Mouse (Mus musculus) megakaryocyte-erythroid progenitor cell, adult 5-6 weeks (primary cell): Measurements from ENCODE around the gene Tbc1d25. TPM values are rescaled to one million over a fixed set of nuclear protein-coding genes. Genes with fewer than 3 reads are reported as not detected.

ENCODE experiments used
- ATAC-seq: replicated peaks from 2 replicates; pipeline ENCODE4 v1.8.0; 2016; ENCODE audit warnings: mild to moderate bottlenecking, inconsistent platforms; ENCODE audit not compliant: severe bottlenecking, poor library complexity, low FRiP score, low TSS enrichment
- total RNA-seq, 2 experiments: library from RNA; stranded (forward) in 1 of 2; stranded (reverse) in 1 of 2; fragments of 200-1000, 215-1000 nt in 1 of 2; fragments of >200 nt in 1 of 2; fragmentation: Nextera tagmentation in 1 of 2; gene quantifications; 2 replicates each; pipeline ENCODE4 v1.2.3; 2014 to 2017

The Tbc1d25 gene
- total RNA-seq (2014; fragmentation: Nextera tagmentation), result 8.4 and 13.1 TPM in 2 replicates
- total RNA-seq (2017), result 4.8 and 6.9 TPM in 2 replicates

DNA sequence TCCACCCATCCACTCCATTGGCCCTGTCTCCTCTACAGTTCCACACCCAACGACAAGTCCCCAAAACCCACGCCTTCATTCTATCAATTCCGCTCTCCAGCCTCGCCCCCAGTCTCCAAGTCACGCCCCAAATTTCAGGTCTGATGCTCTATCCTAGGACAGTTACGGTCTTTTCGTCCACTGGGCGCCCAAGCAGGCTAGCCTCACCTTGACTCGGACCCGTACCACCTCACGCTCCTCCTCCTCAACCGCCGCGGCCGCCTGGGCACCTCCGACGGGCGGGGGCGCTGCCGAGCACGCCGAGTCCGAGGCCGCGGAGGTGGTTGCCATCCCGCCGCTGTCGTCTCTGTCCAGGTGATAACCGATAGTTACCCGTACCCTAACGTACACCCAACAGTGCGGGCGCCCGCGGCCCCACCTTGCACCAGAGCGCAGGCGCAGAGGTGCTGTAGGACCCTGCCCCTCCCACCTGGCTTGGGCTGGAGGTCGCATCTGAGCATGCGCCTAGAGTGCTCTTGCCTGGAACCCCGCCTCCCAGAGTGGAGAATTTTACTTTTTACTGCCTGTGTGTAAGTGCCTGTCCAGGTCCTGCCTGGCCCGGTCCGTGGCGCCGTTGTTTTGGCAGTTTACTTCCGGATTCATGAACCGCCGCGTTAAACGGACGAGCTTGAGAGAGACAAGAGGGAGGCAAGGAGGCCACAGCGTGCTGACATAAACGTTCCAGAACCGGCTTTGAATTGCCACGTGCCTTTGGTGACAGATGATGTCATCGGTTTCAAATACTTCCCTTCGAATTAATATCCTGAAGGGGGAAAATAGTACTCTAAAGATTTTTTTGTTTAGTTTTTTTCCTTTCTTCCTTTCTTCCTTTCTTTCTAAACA is at the start of gene Tbc1d25:
Gene Tbc1d25, minus strand, starts transcription at position 678 of the 882 bp plus-strand sequence.
- ATAC-seq, result peak; percentile 86

DNA sequence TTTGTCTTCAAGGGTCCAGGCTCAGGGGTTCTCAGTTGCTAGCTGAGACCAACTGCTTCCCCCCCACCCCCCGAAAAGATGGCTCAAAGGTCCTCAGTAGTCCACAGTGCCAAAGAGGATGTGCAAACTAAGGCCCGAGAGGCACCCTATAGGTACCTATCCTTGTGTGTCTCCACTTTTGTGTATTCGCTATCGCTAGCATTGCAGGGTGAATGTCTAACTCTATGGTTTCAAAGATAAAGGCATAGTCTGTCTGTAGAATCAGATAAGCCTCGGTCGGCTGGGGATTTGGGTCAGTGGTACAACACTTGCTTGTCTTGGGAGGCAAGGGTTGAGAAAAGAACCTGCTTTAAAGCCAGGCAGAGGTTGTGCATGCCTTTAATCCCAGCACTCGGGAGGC is 47.5 kb upstream of the Tbc1d25 start:
- ATAC-seq, result no peak

DNA sequence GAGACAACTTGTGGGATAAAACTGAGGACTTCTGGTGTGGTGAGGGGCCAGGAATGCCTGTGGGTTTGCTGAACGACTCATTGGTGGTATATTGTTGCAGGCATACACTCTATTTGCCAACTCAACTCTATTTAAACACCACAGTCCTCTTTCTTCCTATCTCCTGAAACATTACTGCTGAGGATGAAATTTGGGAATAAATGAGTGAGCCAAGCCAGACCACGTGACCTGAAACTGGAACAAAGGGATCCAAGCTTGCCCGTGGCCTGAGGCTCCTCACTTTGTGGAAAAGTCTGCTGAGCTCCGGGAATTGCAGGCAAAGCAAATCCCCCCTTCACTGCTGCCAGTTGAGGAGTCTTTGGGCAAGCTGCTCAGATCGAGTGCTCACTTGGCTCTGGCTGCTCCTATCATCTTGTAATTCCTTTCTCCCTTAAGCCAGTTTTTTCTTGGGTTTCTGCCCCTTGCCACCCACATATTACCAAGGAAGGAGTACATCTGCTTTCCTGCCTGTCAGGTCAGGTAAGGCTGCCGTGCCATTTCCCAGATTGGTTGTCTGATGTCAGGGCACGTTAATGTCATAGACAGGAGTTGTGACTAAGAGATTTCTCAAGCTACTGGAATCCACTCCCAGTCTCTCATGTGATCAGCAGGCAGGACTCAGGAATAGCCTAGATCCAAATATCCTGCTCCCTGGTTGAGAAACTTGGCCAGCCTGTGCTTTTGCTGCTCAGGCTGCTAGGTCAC is 46.9 kb upstream of the Tbc1d25 start:
- no peak for ATAC-seq

DNA sequence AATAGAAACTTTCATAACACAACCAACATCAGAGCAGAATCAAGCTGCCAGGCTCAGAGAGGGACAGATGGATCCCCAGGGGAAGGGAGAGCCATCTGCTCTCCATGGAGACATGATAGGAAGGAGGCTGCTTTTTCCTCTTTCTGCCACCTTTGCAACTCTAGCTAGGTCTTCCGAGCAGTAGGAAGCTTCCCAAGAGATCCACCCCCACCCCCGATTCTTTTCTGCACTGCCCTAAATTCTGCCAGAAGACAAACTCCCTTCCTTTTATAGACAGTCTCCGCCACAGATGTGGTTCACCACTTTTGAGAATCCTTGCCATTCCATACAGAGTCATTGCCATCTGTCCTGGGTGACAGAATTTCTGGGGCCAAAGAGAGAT is 46.3 kb upstream of the Tbc1d25 start:
- no peak for ATAC-seq

DNA sequence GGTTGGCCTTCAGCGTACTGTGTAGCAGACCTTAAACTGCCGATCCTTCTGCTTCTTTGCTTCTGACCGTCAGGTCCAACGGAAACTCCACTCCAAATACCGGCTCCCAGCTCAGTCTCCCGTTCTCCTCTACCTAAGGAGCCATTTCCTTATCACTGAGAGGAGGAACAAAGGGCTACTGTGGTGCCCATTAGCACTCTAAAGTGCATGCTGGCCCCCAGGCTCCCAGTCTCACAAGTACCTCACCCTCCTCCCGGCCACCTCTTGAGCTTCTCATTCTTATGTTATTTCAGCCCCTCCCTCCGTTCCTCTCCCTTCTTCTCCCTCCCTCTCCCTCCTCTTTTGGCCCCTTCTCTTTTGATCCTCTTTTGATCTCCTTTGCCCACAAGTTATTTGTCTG is 43.7 kb upstream of the Tbc1d25 start:
- no peak for ATAC-seq

DNA sequence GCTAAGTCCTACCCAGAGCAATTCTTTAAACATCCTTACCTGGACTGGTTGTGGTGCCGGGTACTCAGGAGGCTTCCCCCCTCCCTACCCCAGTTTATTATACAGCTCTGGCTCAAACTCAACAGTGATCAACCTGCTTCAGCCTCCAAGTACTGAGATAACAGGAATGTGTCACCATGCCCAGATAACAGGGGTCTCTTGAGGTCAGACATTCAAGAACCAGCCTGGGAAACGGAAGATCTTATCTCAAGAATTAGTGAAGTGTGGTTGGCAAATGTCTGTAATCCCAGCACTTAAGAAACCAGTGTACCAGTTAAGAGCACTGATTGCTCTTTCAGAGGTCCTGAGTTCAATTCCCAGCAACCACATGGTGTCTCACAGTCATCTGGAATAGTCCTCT is 42.1 kb upstream of the Tbc1d25 start:
- no peak for ATAC-seq

DNA sequence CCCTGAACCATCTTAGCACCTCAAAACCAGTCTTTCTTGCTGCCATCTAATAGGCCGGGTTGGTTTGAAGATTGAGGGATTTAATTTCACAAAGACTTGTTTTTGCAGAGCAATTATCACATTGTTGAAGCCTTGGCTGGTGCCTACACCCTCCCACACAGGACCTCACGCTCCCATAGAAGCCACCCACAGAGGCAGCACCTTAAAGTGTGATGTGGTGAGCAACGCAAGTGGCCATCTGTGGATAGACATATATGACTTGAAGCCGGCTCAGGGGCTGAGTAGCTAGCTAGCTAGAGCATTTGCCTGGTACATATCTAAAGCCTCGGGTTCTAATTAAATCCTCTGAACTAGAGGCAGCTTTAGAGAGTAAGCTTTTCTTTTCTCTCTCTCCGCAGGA is 41.4 kb upstream of the Tbc1d25 start:
- no peak for ATAC-seq

DNA sequence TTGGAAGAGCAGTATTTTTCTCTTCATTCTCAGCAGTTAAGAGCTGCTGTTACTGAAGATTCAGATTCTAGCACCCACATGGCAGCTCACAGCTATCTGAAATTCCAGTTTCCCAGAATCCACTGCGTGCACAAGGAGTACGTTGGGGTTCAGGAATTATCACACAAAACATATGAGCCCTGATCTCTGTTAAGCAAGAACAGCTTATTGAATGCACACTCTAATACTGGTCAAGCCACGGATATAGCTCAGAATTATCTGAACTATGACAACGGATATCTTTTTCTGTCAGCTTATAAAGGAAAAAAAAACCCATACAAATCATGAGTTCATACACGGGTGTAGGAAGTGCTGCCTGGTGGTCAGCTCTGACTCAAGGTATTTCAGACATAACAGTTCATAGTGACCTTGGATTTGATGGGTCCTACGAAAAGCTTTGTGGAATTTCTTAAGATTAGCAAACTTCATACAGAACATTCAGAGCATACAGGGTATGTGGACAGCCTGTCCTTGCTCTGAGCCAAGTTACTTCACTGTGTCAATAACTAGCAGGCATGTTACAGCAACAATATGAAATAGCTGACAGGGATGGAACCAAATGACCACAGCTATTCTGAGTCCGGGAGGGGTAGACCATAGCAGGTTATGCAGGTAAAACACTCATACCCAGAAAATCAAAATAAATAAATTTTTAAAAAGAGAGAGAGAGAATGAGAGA is 35.7 kb upstream of the Tbc1d25 start:
- no peak for ATAC-seq

DNA sequence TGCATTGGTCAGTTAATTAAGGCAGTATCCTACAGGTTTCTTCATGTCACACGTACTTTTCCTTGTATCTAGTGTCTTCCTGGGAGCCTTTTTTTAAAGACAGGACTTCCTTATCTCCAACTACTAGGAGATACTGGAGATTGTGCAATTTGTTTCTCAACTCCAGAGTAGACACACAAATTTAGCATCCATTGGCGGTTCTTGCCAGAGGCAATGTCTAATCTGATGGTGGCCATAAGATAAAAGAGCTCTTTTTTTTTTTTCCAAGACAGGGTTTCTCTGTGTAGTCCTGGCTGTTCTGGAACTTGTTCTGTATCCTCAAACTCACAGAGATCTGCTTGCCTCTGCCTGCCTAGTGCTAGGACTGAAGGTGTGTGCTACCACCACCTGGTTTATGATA is 33.7 kb upstream of the Tbc1d25 start:
- ATAC-seq, result no peak

DNA sequence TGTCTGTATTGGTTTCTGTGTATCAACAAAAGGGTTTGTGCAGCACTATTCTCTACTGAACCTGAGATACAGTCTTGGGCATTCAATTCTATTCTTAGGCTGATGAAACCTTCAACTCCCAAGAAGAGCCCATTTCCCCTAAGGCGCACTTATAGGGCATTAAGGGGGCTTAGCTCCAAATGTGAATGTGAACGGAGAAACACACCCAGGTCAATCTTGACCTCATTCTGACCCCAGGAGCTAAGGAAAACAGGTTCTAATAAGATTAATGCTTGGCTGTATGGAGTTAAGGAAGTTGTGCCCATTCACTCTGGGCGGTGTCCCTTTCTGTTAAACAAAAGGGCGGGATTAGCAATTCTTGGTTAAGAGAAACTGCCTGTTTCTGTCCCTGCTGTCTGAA is 31.2 kb upstream of the Tbc1d25 start:
- ATAC-seq, result no peak

DNA sequence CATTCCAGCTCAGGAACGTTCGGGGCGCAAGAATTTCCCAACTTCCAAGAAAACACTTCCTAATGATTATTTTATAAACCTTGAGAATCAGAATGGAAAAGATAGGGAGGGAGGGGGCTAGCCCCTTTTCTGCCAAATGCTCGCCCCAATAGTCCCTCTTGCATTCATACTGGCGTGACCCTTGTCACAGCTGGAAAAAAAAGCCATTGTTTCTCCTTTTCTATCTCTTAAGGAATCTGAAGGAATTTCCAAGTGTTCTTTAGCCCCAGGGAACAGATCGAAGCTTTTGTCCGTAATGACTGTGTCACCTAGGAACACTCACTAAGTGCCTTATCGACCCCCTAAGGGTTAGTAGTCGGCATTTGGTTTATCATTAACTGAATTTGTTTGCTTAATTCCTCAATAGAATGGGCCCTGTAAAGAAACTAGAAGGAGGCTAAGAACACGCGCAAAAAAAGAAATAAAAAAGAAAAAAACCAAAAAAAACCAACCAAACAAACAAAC is 30.8 kb upstream of the Tbc1d25 start:
- no peak for ATAC-seq

DNA sequence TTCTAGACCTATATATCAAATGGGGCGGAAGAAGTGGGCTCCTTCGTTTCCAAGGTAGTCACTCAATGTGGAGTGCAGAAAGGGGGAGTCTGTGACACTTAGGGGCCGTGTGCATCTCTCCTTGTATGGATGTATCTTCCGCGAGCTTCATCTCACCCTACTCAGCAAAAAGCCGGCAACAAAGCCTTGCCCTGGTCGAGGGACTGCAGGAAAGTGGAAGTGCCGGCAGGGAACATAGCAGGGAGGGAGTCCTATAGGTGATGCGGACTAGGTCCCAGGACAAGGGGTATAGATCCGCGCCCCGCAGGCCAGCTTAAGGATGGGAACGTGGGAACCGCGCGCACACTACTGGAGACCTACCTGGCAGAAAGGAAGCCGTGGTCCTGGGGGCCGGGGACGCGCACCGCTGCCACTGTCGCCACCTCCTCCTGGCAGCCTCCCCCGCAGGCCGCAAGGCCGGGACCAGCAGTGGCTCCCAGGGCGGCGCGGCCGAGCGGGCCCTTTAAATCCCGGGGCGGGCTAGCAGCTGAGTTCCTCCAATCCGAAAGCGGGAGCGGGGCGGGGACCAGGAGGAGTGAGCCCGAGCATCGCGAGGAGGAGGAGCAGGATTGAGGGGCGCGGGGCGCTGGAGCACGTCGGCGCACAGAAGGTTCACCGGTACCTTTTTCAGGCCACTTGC is 30.2 kb upstream of the Tbc1d25 start, which contains the start of gene Porcn:
Gene Porcn, minus strand, starts transcription at position 511 of the 679 bp plus-strand sequence.
- peak; percentile 97 for ATAC-seq

DNA sequence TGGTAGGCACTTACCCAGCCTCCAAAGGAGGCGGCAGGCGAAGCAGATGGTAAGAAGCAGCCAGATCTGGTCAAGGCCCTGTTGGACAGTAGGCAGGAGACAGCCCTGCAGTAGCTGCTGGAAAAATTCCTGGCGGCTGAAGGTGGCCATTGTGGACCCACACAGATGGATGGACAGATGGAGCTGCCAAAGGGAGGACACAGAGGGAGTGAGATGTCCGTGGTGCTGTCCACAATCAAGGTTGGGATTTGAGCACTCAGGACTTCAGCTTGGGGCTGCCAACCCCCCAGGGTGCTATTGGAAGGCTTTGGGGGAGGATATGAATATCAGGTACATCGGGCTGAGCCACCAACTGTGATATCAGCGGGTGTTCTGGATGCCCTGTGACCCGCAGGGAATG is 29.6 kb upstream of the Tbc1d25 start:
- no peak for ATAC-seq

DNA sequence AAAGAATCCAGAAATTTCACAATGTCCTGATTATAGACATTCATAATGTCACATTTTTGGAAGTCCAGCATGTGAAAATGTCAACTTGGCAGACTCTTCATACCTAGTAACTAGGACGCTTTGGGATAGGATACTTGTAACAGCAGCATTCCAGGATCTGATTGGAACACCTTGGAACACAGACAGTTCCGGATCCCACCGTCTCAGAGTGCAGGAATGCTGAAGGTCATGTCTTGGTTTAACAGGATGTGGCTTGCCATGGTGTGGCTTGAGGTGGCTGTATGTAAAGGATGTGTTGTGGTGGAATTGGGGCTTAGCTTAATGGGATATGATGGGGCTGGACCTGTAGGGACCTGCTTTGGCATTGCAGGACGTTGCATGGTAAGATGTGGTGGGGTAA is 29.1 kb upstream of the Tbc1d25 start:
- no peak for ATAC-seq

DNA sequence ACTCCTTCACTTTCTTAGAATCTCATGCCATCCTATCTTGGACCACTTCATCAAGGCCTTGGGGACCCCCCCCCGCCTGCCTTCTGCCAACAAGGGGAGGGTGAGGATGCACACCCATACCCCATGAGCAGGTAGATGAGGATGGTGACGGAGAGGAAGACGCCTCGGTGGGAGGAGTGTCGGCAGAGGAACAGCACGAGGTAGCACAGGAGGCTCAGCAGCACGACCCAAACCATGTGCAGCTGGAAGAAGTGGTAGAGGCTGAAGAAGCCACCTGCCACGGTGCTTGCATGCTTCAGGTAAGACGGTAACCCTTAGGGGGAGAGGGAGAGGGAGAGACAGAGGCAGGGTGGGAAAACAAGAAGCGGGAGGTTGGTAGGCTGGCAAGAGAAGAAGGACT is 28.1 kb upstream of the Tbc1d25 start:
- ATAC-seq, result no peak

DNA sequence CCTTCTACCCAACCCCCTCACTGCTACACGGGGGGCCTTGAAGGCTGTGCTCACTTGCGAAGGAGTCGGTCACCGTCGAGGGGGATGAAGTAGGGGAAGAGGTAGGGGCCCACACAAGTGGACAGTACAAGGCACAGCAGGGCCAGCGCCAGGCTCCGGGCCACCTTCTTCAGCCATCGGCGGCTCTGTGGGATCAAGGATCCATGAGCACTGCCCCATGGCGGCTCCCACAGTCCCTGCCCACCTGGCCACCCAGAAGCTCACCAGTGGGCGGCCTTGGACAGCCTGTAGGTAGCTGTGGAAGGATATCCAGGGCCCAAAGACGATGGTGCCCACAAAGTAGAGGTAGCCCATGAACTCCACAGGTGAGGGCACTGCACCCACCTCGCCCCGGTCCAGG is 27.1 kb upstream of the Tbc1d25 start:
- ATAC-seq, result no peak

DNA sequence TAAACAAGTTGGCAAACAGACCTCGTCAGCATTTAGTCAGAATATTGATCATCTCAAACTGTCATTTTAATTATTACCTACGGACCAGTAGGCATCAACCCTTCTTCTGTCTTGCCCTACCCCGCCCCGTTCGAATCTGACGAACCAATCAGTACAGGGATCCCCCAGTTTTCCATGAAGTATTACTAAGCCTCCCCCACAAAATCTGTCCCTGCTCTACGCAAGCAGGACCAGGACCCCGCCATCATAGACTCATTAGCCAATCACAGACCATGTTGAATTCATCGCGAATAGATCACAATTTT is 17.4 kb upstream of the Tbc1d25 start, which contains the start of gene Ebp:
Gene Ebp, minus strand, starts transcription at position 94 of the 305 bp plus-strand sequence.
- ATAC-seq, result 0 out of 2 replicates have a peak, but pooled peaks have one; percentile 7

DNA sequence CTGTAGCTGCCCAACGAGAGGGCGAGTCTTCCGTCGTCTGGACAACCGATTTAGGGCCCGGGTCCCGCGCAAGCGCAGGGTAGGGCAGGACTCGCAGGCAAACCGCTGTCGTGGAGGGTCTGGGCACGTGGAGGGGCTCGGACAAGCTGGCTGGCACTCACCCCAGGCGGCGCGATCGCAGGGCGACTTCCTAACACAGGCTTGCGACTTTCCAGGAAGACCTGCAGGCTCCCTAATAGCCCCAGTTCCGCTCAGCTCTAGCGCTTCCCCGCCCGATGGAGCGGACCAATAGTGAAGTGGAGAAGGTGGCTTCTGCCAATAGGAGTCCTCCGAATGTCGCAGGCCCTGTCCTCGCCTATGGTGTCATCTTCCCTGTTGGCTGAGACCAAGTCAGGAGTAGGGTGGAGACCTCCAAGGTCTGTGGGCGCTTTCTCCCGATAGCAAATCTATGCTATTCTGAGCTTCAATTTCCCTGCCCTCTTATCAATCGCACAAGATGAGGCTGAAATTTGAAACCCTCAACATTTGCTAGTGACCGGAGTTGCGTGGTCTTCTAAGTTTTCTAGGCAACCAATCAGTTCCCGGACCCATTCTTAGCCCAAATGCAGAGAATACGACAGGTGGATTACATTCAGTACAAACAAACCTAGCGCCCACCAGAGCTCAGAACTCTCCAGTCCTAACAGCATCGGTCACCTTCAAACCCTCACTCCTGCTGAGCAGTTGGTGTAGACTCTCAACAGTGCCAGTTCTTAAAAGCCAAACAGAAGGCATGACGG is 16.8 kb upstream of the Tbc1d25 start:
- peak; percentile 100 for ATAC-seq
